Mouse (Mus musculus): ENCODE measurements around the gene Neurl1a.
"Not testable (repeated sequence)": the region's sequence is repeated elsewhere in the genome, so short reads cannot be mapped to it uniquely, and the experiment has no call there.

Neurl1a gene

DNA sequence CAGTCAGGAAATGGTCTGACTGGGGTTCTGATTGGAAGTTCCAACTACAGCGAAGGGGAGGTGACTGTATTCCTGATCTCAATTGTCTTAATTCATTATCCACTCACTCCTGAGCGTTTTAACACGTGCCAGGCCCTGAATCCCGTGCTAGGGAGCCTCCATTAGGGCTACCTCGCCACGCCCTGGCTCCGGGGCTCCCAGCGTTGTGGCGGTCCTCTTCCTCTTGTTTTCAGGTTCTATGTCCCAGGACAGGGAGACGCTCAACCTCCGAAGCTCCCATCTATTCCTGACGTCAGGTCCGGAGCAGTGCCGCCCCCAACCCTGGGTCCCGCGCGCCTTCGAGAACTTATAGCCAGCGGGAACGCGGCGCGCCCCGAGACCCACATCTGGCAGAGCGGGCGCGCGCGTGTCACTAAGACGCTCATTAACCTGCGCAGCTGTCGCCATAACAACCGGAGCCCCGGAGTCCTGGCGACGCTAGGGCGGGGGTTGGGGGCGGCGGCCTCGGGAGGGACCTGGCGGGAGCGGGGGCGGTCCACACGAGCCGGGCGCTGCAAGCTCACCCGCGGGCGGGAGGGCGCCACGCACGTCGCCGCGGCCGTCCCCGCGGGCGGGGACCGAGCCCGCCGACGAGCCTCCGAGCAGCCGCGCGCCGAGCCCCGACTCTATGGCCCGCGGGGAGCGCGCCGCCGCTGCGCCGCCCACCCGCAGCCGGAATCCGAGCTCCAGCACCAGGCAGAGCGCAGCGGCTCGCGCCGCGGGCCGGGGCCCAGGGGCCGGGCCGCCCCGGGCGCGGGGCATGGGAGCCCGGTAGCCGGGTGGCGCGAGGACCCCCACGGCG is at the start of gene Neurl1a:
TSS of gene Neurl1a (plus strand) at position 390 of the 841 bp plus-strand sequence.
- peak; percentile 43 for ATAC-seq (ENCODE audit: insufficient number of reproducible peaks, low FRiP score, low TSS enrichment)

DNA sequence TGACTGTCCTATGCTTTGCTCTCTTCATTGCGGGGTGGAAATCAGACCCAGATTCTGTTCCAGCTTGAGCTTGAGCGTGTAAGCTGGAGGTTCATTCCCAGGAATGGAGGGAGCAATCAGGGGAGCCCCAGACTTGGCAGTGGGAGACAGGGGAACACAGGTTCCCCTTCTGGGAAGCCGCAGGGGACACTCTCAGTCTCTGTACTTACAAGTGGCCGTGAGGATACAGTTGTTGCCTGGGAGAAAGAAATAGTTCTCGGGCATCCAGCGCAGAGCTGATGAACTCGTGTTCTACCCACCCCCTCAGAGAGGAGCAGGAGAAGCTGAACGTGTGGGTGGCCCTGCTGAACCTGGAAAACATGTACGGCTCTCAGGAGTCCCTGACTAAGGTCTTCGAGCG is 49.8 kb upstream of the Neurl1a start:
- ATAC-seq (ENCODE audit: insufficient number of reproducible peaks, low FRiP score, low TSS enrichment) = no peak

DNA sequence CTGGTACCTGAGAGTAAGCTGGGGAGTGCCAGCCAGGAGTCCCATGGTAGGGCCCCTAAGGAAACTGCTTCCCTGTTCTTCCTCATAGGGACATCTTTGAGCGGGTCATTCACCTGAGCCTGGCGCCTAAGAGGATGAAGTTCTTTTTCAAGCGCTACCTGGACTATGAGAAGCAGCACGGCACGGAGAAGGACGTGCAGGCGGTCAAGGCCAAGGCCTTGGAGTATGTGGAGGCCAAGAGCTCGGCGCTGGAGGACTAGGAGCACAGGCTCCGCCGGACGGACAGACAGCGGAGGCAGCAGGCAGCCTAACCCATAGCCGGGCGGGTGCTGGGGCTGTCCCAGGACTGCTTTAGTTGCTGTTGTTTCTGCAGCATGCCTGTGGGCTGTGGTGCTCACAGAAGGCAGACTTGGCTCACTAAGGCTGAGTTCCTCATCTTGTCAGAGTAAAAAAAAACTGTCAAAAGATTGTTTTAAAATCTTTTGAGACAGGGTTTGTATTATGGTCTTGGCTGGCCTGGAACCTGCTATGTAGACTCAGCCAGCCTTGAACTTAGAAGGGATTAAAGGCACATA is 48.0 kb upstream of the Neurl1a start:
- no peak for ATAC-seq (ENCODE audit: insufficient number of reproducible peaks, low FRiP score, low TSS enrichment)

DNA sequence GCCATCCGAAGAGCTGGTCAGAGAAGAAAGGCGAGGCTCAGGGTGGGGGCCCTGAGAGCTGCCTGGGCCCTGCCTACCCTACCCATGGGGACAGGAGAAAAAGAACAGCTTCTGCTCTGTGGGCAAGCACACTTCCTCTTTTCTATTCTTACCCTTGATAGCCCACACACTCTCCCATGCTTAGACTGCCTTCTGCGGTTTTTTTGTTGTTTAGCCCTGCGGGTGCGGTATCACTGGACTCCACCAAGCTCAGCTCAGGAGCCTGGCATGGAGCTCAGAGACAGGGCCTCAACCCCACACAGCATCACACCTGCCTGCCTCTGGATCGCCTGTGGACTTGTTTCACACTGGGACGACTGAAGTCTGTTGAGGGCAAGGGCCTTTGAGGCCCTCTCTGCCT is 45.5 kb upstream of the Neurl1a start:
- ATAC-seq (ENCODE audit: insufficient number of reproducible peaks, low FRiP score, low TSS enrichment) = no peak

DNA sequence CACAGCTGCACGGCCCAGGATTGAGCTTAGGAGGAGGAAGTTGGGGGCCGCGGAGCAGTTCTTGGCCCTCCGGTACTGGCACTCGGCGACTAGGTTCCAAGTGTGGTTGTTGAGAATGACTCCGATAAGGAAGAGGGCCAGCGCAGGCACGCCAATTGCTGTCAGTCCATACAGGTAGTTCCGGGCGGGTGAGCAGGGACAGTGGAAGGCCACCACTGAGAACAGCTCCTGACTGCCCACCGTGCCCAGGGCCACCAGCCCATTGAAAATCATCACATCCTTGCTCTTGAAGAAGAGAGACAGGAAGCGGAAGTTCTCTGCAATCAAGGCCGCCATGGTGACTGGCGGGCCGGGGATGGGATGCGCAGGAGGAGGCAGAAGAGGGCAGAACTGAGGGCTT is 43.1 kb upstream of the Neurl1a start:
- no peak for ATAC-seq (ENCODE audit: insufficient number of reproducible peaks, low FRiP score, low TSS enrichment)

DNA sequence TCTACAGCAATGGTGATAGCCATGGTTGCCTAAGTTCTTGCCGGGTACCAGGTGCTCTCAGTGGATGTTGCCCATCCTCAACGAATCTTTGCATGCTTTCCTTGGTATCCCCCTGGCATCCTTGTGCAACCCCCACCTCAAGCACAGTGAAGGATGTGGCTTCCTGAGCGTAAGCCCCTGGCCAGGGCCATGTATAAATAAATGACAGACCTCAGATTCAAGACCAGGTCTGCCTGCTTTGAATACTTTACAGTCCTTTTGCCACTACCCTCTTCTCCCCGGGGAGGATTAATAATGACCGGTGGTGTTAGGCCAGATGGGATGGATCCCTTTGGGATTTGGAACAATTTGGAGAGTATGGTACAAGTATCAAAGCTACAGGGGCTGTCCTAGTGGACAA is 42.5 kb upstream of the Neurl1a start:
- ATAC-seq (ENCODE audit: insufficient number of reproducible peaks, low FRiP score, low TSS enrichment) = no peak

DNA sequence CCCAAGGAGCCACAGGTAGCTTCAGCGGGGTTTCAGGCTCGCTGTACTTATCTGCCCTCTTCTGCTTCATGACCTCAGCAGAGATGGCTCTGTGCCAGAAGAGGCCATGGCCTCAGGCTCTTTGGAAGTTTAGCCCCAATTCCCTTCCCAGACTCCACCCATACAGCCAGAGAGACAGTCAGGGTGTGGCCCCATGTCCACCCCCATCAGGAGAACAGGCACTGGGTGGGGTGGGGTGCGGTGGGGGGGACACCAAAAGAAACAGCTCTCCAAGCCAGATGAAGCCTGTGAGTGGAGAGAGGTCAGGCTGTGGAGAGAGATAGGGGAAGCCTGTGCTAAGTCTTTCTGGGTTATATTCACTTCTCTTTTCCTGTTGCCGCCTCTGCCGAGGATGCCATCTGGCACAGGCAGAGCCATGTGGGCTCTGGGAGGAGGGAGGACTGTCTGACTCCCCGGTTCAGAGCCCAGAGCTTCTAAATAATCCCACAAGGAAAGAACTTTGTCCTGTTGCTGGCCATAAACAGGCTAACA is 41.5 kb upstream of the Neurl1a start:
- 0 out of 2 replicates have a peak, but pooled peaks have one; percentile 10 for ATAC-seq (ENCODE audit: insufficient number of reproducible peaks, low FRiP score, low TSS enrichment)

DNA sequence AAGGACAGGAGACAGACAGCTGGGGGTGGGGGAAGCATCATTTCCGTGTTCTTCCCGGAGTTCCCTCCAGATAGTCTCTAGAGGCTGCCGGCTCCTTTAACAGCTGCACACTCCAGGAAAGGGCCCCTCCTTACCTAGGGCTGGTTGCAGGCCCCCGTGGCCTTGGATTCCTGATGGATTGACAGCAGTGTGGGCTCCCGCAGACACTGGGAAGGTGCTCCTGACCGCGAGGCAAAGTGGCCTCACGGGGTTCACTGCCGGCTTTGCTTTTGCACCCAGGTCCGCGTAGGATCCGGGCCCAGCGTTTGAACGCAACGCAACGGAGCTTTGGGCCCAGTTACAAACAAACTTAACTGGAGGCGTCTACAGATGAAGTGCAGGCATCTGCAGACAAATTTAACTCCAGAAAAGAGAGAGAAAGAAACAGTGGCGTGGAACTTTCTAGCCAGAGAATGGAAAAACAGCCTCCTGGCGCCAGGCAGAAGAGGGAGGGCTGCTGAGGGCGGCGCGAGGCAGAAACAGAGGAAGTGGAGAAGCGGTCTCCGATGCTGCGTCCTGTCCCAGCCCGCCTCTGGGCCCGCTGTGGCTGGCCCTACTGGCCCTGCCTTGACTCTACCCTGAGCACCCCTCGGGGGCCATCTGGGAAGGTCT is 40.7 kb upstream of the Neurl1a start, which contains the start of gene Calhm2:
TSS of gene Calhm2 (minus strand) at position 524 of the 651 bp plus-strand sequence.
- ATAC-seq (ENCODE audit: insufficient number of reproducible peaks, low FRiP score, low TSS enrichment) = no peak

DNA sequence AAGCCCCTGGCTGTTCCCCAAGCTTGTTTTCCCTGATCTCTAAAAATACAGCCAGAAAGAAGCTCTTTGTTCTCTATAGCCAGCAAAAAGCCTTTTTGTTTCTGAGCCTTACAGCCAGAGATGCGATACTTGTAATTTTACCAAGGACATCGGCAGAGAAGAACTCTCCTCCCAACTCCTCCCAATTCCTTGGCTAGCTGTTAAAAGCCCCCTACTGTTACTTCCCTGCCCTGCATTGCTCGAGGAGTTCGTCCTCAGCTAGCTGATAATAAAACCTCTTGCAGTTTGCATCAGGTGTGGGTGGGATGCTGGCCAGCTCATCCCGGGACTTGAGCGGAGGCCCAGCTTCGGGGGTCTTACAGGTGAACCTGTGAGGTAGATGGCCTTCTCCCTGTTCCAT is 39.0 kb upstream of the Neurl1a start:
- not testable (repeated sequence) for ATAC-seq (ENCODE audit: insufficient number of reproducible peaks, low FRiP score, low TSS enrichment)

DNA sequence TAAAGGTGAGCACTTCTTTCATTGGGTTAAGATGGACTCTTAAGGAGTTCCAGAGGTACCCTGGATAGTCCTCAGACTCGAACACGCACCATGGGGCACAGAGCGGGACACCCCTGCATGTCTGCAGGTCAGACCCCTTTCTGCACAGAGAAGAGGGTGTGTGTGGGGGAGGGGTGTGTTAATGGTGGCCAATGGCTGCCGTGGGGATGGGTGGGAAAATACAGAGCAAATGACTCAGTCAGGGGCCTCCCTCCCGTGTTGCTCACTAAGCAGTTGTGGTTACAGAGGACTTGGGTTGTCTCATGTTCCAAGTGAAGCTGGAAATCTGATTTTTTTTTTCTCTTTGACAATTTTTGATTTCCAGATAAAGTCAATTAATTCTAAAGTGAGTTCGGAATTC is 36.2 kb upstream of the Neurl1a start:
- ATAC-seq (ENCODE audit: insufficient number of reproducible peaks, low FRiP score, low TSS enrichment) = no peak

DNA sequence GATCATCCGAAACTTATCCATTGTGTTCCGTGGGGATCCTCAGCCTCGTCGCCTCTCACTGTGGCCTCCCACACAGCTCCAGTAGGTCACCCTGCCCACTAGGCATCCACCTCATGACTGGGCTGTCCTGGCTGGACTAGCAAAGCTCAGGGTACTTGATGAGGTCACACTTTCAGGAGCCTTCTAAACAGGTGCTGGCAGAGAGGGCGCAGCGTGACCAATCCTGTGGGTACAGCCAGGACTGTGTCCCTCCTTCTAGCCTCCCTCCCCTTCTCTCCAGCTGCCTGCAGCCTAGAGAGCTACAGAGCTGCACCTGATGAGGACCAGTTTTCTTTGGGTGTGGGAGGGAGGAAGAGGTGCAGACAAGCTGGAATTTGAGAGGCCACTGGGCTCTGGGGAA is 34.5 kb upstream of the Neurl1a start, which contains the start of gene Calhm1:
TSS of gene Calhm1 (minus strand) at position 101 of the 400 bp plus-strand sequence.
- ATAC-seq (ENCODE audit: insufficient number of reproducible peaks, low FRiP score, low TSS enrichment) = no peak

DNA sequence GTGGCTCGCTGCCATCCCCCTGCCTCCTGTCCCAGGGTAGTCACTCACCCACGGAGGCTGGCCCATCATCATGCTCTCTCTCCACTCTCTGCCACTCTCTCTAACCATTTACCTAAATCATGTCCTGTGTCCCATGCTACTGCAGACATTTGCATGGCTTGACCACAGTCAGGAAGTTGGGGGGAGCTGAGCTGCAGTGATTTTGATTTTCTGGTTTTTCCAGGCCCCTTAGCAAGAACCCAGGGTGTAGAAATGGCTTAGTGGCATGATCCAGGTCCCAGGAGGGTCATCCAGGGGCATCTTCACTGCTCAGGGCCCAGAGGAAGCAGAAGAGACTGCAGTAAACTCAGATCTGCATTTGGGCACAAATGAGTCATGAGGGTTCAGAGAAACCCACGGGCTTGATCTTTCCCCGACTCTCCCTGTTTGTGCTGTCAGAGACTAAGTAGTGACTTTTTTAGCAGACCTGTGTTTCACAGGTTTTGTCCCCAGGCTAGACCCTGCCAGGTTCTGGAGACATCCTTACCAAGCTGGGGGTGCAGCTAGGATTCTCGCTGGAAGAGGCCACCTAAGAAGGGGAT is 30.3 kb upstream of the Neurl1a start:
- ATAC-seq (ENCODE audit: insufficient number of reproducible peaks, low FRiP score, low TSS enrichment) = no peak

DNA sequence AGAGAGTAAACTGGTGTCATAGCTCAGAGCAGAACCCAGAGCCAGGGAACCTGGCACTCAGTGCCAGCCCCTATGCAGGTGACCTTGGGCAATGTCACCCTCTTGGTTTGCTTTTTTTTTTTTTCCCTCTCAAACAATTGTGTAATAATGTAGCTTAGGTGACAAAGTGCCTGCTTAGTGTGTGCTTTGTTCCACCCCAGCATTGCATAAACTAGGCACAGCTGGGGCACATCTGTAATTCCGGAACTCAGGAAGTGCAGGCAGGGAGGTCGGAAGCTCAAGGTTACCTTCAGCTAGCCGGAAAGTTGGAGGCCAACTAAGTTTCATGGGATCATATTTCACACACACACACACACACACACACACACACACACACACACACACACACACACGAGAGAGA is 28.8 kb upstream of the Neurl1a start:
- no peak for ATAC-seq (ENCODE audit: insufficient number of reproducible peaks, low FRiP score, low TSS enrichment)

DNA sequence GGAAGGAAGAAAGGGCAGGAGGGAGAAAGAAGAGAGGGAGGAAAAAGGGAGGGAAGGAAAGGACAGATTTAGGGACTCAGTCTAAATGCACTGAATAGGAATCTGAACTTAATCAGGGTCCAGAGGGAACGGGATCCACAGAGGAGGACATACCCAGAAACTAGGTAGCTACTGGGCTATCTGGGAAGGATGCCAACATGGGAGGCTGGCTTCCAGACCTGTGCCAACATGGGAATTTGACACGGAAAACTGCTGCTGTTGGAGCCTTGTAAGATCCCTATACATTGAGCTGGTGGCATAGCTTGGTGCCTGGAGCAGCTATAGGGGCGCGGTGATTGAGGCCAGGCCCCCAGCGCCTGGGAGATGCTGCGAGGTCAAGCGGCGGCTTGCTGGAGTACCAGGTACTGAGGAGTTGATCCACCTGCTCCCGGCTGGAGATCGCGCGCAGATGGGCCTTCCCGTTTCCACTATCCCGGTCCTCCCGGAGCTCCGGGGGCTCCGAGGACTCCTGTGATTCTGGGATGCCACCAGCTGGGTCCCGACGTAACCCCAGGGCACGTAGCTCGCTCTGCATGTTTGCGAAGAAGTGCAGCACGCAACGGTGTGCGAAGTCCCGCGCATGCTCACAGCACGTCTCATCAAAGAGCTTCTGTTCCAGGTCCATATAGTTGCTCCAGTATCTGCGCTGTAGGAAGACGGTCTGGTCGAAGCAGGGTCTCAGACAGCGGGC is 27.1 kb upstream of the Neurl1a start:
- peak; percentile 40; the same call in 1 of the 2 replicates for ATAC-seq (ENCODE audit: insufficient number of reproducible peaks, low FRiP score, low TSS enrichment)

DNA sequence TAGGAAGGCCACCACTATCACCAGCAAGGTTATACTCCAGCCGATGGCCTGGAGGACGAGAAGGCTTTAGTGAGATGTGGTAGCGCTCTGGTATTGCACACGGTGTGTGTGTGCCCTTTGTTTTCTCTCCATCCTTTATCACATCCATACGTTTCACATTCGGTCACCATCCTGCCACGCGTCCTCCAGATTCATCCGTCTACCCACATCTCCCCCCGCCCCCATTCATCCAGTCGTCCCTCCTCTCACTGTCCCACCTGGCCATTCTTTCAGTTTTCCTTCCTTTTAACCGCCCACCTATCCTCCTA is 26.6 kb upstream of the Neurl1a start:
- ATAC-seq (ENCODE audit: insufficient number of reproducible peaks, low FRiP score, low TSS enrichment) = no peak

DNA sequence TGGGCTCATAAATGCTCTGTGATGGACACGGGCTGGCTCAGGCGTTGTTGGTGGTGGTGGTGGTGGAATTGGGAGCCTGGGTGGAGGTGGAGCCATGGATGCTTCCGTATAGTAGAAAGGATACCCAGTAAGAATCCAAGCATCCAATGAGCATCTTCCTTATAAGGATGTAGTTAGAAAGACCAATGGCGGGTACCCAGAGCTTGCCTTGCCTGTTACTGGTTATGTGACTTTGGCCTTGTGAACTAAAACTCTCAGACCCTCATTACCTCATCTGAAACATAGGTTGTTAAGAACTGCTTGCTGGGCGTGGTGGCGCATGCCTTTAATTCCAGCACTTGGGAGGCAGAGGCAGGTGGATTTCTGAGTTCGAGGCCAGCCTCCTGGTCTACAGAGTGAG is 24.9 kb upstream of the Neurl1a start:
- ATAC-seq (ENCODE audit: insufficient number of reproducible peaks, low FRiP score, low TSS enrichment) = no peak

DNA sequence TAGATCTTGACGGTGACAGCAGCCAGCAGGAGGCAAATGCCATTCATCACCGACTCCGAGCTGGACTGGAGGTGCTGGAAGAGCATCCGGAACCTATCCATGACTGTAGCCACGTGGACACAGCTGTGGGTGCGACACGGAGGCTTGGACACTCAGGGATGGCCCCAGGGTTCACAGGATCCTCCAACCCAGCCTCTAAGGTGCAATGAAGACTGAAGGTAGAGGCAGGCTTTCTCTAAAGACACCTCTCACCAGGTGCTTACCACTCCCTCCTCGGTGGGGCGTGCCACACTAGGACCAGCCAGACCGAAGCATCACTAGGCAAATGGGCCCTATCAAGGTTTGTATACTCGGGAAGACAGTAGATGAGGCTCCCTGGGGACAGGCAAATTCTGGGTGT is 21.0 kb upstream of the Neurl1a start, which contains the start of gene Calhm3:
TSS of gene Calhm3 (minus strand) at position 101 of the 400 bp plus-strand sequence.
- ATAC-seq (ENCODE audit: insufficient number of reproducible peaks, low FRiP score, low TSS enrichment) = no peak

DNA sequence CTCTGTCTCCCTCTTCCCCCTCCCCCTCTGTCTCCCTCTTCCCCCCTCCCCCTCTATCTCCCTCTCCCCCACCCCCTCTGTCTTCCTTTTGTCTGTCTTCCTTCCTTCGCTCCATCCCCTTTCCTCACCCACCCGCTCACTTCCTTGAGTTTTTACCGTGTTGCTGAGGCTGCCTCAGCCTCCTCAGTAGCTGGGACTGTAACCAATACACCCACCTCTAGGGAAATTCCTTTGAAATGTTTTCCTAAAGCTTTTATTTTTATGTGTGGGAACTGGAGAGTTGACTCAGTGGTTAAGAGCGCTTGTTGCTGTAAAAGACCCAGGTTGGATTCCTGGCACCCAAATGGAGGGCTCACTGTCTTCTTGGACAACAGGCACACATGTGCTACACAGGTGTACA is 17.0 kb upstream of the Neurl1a start:
- no peak for ATAC-seq (ENCODE audit: insufficient number of reproducible peaks, low FRiP score, low TSS enrichment)

DNA sequence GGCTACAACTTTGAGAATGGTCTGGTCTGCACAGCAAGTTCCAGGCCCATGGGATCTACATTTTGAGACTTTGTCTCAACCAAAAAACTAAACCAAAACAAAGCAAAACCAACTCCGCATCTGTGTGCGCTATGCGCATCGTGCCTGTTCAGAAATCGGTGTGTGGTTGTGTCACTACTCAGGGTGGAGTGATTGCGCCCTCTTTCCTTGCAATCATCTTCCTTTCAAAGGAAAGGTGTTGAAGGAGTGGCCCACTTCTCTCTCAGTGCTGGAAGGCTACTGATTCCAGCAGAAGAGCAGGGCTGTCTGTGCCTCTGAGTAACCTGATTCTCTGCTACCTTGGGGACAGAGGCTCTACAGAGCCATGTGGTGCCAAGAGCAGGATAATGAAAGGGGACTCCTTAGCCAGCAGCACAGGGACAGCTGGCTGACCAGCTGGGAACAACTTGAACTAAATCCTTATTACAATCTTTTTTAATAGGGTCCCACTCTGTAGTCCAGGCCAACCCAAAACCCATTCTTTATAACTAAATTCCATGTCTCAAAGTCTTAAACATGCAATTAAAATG is 15.4 kb upstream of the Neurl1a start:
- no peak for ATAC-seq (ENCODE audit: insufficient number of reproducible peaks, low FRiP score, low TSS enrichment)

DNA sequence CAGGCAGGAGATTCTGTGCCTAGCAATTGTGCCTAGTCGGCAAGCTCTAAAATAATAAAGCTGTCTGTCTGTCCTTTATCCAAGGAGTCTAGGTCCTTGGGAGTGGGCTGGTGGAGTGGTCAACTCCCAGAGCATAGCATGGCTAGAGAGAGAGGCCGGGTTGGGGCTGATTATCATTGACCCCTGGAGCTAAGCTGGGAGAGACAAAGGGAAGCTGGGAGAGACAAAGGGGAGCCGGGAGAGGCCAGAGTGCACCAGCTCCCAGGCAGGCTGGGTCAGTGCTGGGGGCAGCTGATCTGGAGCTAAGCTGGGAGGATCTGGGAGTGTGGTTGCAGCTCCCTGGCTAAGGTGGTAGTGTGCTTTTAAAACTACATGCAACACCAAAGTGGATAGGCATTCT is 11.9 kb upstream of the Neurl1a start:
- ATAC-seq (ENCODE audit: insufficient number of reproducible peaks, low FRiP score, low TSS enrichment) = no peak
